Mouse (Mus musculus) layer of hippocampus, adult 2 months (tissue): ENCODE results near the gene Arf6. TPM values are rescaled to one million over a fixed set of nuclear protein-coding genes. Genes with fewer than 3 reads are reported as not detected.

Source experiments
- DNase-seq, 2 experiments: peaks; one replicate each; pipeline ENCODE4 v3.0.0; 2022; ENCODE audit warnings: low spot score in 2 of 2
- H3K27ac ChIP-seq: fragments of 200-600 bp; 2 replicates; pipeline ENCODE4 v1.8.1; 2022
- H3K4me3 ChIP-seq: fragments of 200-600 bp; 2 replicates; pipeline ENCODE4 v1.8.1; 2022; ENCODE audit warnings: mild to moderate bottlenecking
- CTCF ChIP-seq: fragments of 200-600 bp; conservative IDR thresholded peaks from 2 replicates; pipeline ENCODE4 v1.8.1; 2022; ENCODE audit warnings: antibody characterized with exemption, mild to moderate bottlenecking, moderate library complexity
- microRNA-seq, 2 experiments: library from miRNA; unstranded; fragments of <30 nt; microRNA quantifications; one replicate each; pipeline ENCODE4 v1.2.0; 2021
- total RNA-seq, 2 experiments: library from RNA; stranded (reverse); gene quantifications; 2 replicates each; pipeline ENCODE4 v1.2.3; 2021

Gene Arf6
- total RNA-seq, 2 experiments from 2014 or later = 50.1 to 50.3 TPM

DNA sequence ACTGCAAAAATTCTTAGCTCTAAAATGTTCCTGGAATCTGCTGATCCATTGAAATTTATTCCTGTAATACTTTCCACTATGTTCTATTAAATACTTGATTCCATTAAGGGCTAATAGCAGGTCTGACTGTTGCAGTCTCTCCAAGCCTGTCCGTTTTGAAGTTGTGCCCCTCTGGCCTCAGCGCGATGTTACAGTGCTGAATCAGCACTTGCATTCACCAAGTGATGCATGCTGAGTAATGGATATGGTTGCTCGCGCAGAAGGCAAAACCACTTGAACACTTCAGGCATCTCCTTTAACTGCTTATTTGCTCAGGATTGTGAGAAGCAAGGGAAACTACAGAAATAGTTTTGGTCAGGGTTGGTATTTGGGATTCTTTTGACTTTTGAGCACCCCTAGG lies 38.8 kb downstream of the Arf6 start:
- no peak overlapping the region for H3K4me3 ChIP-seq
- DNase-seq = no peak
- H3K27ac ChIP-seq = no peak overlapping the region
- no peak for TF ChIP-seq CTCF

DNA sequence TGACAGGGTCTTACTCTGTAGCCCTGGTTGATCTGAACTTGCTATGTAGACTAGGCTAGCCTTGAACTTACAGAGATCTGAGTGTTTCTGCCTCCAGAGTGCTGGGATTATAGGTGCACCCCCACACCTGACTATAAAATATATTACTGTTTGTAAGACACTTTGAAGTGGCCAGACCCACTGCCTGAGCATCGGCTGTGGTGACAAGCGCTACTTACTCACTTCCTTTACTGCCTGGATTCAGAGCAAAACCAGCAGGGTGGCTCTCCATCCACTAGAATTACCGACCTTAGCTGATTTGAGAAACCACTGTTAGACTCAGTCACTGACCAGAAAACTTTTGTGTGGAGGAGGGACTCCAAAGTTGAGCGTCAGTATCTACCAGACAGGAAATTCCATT lies 40.0 kb downstream of the Arf6 start:
- no peak overlapping the region for H3K27ac ChIP-seq
- DNase-seq = no peak
- H3K4me3 ChIP-seq = no peak overlapping the region
- no peak for TF ChIP-seq CTCF

DNA sequence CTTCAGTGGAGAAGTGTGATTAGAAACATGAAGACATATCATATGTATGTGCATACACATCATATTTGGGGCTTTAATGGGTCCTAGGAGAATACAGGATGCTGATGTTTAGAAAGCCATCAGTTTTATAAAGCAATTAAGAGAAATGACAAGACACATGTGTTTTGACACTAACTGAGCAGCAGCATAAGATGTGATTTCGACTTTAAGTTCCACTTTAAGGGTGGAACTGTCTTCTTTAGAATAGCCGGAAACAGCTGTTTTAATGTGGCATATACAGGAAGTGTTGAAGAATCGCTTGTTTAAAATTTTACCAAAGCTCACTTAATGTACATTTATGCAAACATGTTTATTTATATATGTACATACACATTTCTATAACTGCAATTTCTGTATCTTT lies 41.4 kb downstream of the Arf6 start:
- no peak overlapping the region for H3K27ac ChIP-seq
- TF ChIP-seq CTCF = no peak
- no peak overlapping the region for H3K4me3 ChIP-seq
- DNase-seq = no peak

DNA sequence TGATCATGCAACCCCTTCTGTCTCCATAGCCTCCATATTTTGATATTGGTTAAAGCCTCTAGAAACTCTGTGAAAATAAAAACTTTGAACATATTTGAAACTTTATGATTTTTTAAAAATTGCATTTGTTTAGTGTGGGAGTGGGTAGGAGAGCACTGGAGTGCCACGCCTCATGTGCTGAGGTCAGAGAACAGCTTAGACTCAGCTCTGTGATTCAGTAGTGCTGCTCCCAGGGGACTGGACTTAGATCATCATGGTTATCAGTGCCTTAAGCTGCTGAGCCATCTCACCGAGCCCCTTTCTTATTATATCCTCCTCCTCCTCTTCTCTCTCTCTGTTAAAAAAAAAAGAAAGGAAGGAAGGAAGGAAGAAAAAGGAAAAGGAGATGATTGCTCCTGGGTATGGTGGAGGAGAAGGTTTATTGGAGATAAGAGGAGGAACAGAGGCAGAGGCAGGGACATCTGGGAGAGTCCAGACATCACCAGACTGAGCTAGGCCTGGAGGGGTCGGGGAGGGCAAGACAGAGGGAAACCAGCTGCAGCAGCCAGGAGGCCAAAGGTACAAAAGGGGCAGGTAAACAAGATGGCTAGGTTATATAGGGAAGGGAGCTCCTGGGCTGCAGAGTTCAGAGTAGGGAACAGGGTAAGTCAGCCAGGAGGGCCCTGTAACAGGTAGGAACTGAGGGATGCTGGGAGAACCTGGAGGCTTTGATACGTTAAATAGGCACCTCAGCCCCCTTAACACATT lies 43.0 kb downstream of the Arf6 start:
- H3K4me3 ChIP-seq = no peak overlapping the region
- no peak for TF ChIP-seq CTCF

DNA sequence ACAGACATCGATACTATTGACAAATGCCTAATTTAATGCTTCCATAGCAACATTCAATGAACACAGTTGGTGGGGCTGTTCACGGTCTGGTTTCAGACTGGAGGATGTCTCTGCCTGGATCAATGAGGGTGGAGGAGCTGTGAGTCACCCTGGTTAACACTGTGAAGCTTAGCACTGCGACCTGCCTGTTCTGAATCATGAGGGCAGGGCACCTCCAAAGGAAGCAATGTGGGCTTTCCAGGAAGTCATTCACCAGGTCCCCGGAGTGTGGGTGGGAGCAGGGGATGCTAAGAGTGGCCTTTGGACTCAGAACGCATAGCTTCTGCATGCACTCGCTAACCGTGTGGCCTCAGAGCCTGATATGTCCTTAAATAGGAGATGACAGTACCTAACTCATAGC lies 44.8 kb downstream of the Arf6 start:
- no peak overlapping the region for H3K4me3 ChIP-seq
- no peak overlapping the region for H3K27ac ChIP-seq
- TF ChIP-seq CTCF = no peak
- no peak for DNase-seq

More for the DNA sequence above, 43.0 kb downstream of the Arf6 start:
- no peak overlapping the region for H3K27ac ChIP-seq
- no peak for DNase-seq

DNA sequence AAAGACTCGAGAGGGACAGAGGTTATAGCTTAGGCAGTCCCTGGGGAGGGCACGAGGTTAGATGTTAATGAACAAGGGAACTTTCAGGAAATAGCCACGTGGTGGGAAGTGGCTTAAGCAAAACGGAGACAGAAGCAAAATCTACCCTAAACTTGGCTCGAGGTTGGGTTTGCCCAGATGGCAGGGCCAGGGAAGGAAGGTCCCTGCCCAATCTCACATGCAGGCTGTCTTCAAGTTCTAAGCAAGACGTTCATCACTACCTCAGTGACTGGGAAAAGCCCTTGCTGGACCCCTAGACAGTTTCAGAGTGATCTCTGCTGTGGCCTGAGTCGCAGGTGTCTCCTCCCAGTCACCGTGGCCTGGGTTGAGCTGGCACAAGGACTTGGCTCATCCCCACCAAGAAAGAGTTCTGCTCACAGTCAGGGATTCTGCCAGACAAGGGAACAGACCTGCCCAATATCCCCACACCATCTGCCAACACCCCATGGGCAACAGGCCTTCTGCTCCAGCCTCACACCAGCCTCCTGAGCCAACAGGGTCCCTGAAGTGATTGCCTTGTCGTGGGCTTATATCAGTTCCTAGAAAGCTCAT lies 45.8 kb downstream of the Arf6 start:
- Histone ChIP-seq H3K4me3 (no peak overlapping the region), H3K27ac (no peak overlapping the region)
- DNase-seq = no peak
- no peak for TF ChIP-seq CTCF

DNA sequence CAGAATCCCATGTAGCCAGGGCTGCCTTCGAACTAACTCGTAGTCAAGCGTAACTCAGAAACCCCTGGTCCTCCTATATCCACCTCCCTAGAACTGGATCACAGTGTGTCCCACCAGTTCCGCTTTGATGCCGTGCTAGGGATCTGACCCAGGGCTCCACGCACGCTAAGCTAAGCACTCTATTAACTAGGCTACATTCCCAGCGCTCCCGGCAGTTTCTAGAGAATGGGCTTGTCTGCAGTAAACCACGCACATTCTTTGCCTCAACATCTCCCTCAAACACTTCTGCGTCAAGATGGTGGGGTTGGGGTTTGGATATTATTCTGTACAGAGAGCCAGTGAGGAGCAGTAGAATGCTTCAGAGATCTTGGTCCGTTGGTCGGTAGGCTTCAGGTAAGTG lies 46.7 kb downstream of the Arf6 start:
- no peak for DNase-seq
- Histone ChIP-seq H3K4me3 (no peak overlapping the region), H3K27ac (no peak overlapping the region)
- no peak for TF ChIP-seq CTCF

DNA sequence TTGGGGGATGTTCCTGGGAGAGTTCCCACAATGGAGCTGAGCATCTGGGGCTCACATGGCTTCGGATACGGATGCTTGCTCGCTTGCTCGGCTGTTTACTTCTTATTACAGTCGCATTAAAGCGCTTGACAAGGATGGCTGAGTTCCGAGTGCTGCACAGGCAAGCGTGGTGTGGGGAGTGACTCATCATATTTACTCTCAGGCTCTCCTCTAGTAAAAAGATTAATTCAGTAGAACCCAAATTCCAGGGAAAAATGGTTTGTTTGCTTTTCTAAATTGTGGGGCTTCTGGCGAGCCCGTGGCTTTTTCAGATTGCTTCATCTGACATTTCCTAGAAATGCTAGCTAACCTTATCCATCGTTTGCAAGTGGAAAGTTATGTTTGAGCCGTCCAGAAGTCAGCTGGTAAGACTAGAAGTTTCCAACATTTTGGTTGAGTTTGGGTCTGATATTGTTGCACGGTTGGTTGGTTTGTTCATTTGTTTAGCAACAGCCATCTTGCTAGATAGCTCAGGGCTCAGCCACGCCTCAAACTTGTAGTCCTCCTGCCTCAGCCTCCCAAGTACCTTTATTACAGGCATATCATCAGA lies 47.2 kb downstream of the Arf6 start:
- peak in 1 of 2 experiments; percentile 33 for DNase-seq
- no peak overlapping the region for H3K27ac ChIP-seq
- no peak overlapping the region for H3K4me3 ChIP-seq
- TF ChIP-seq CTCF = no peak

DNA sequence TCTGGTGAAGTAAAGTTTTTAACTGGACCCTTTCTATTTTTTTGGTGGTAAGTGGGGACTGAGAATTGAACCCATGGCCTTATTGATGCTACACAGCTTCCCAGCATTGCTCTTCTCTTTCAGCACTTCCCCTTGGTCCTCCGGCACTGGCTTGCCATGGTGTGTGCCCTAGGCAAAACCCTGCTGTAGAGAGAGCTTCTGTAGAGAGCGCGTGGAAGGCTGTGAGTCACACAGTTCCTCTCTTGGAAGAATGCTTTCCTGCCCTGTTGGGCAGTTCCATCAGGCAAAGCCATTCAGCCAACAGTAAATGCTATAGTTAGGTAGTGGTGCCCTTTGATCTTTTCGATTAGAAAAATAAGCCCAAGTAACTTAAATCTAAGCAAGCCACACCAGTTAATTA lies 47.7 kb downstream of the Arf6 start:
- Histone ChIP-seq H3K27ac (no peak overlapping the region), H3K4me3 (no peak overlapping the region)
- no peak for DNase-seq
- no peak for TF ChIP-seq CTCF

DNA sequence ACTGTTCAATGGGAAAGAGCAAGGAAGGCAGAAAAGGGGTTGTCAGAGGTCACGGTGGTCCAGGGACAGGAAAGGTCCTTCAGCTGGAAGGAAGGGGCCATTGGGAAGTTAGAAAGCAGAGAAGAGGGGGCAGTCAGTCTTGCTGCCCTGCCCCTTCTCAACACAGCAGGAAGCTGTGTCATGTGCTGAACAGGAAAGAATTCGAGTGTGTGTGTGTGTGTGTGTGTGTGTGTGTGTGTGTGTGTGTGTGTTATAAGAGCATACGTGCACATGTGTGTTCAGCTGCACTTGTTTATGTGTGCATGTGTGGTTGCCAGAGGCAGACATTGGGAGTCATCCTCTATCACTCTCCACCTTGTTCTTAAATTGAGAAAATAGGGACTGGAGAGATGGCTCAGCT lies 48.8 kb downstream of the Arf6 start:
- TF ChIP-seq CTCF = no peak
- Histone ChIP-seq H3K27ac (no peak overlapping the region), H3K4me3 (no peak overlapping the region)
- no peak for DNase-seq

DNA sequence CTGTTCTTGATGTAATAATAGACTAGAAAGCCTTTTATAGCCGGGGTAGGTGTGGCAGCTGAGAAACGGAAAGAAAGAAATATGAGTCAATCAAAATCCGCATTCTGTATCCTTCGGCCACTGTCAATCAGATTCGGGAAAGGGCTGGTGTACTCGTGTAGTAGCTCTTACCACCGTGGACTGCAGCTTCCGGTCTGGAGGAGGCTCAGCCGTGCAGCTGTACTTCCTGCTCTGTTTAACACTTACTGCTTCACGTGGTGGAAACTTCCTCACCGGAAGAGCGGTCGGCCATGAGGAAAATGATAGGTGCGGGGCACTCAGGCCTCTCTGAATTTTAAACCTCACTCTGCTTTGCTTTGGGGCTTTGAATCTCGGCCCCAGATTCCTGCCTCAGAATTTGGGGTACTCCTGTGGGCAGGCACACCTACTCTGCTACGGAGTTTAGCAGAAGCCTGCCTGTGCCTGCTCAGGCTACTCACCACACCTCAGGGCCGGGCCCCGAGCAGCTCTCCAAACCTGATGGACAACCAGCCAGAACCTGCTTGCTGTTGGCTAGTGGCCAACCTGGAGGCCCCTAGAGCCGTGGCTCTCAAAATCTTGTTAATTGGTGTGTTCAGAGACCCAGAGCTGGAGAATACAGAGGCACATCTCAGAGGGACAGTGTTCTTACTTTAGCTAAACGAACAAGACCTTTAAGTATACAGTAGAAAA lies 51.0 kb downstream of the Arf6 start:
- Histone ChIP-seq H3K27ac (peak overlapping the region; percentile 32; the same call in 1 of the 2 replicates), H3K4me3 (no peak overlapping the region)
- no peak for TF ChIP-seq CTCF
- DNase-seq = no peak

Small RNA genes within 50 kb of the gene (microRNA-seq; reads per million reads assigned to microRNA genes)
- gene Gm47299 (0 reads per million in 2 experiments), gene Gm47305 (0 reads per million in 2 experiments)

Other genes starting within 250 kb of the Arf6 start
- 1,000 to 10,000 TPM; 1,229 to 1,249 TPM for gene Rps29, start 213.0 kb upstream of the Arf6 start, total RNA-seq
- not detected for gene Lrr1, start 203.3 kb upstream of the Arf6 start, total RNA-seq
- 100 to 1,000 TPM; 184 to 187 TPM for gene Rpl36al, start 188.1 kb upstream of the Arf6 start, total RNA-seq
- gene Mgat2, start 188.0 kb upstream of the Arf6 start, total RNA-seq = 10 to 100 TPM; 25.6 to 28.2 TPM
- gene Gm49383, start 175.0 kb upstream of the Arf6 start, total RNA-seq = 1 to 10 TPM; 3.8 to 4.1 TPM
- 1 to 10 TPM; 1.9 TPM for gene Dnaaf2, start 173.7 kb upstream of the Arf6 start, total RNA-seq
- gene Gm49384, start 167.9 kb upstream of the Arf6 start, total RNA-seq = 1 to 10 TPM; 3.5 to 5.1 TPM
- under 1 TPM; 0.72 to 0.76 TPM for gene Pole2, start 144.0 kb upstream of the Arf6 start, total RNA-seq
- 10 to 100 TPM; 17.5 to 18.6 TPM for gene Klhdc1, start 131.0 kb upstream of the Arf6 start, total RNA-seq
- 100 to 1,000 TPM; 115 to 125 TPM for gene Klhdc2, start 75.5 kb upstream of the Arf6 start, total RNA-seq
- 10 to 100 TPM; 50.0 to 50.2 TPM for gene Nemf, start 15.0 kb upstream of the Arf6 start, total RNA-seq
- 1 to 10 TPM in 1 of 2 experiments, under 1 TPM in 1; 0.61 to 1.1 TPM for gene Gm9887, start 308 bp downstream of the Arf6 start, total RNA-seq
- gene Vcpkmt, start 210.9 kb downstream of the Arf6 start, total RNA-seq = 10 to 100 TPM; 18.1 TPM